Mouse (Mus musculus) olfactory bulb, adult 2 months (tissue): ENCODE measurements at regions not wholly inside any gene's neighbourhood (a gene's known extent, or its start where the extent isn't known, plus 50 kb on each side); places are given as distances from the start of the nearest gene placed in this dataset.

ENCODE experiments used
- CTCF ChIP-seq: fragments of 200-500 bp; IDR thresholded peaks from 2 replicates; pipeline ENCODE4 v1.5.1; 2012; ENCODE audit warnings: low read depth, mild to moderate bottlenecking, low read length, moderate library complexity; ENCODE audit not compliant: insufficient read depth
- POLR2A ChIP-seq: fragments of 200-500 bp; IDR thresholded peaks from 2 replicates; pipeline ENCODE4 v1.6.1; 2012; ENCODE audit warnings: mild to moderate bottlenecking, low read depth, low read length, moderate library complexity; ENCODE audit not compliant: insufficient read depth

DNA sequence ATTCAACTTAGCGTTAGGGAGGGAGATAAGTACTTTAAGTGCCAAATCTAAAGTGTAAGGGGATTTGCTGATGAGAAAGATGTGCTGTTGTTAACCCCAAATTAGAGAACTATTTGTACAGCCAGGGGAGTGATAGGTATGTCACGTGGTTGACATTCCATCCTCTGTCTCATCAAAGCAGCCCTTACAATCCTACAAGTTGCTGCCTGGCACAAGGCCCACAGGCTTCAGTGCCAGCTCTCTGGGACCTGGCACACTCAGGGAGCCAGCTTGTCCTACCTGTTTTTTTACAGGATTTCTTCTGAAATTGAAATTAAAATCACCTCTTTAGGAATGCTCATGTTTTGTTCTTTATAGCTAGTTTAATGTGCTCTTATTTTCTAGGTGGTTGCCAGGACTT is 68.6 kb upstream of the Egln3 start:
- TF ChIP-seq POLR2A (no peak), CTCF (no peak)
